Mouse (Mus musculus) hindbrain, postnatal 0 days (tissue): ENCODE data around the gene Mtf1. TPM values are rescaled to one million over a fixed set of nuclear protein-coding genes. Genes with fewer than 3 reads are reported as not detected.

Experiments
- ATAC-seq: fragments of 200-750 bp; cut with Nextera tagmentation; 2 replicates; pipeline ENCODE4 v1.8.0; 2017; ENCODE audit warnings: mild to moderate bottlenecking, moderate TSS enrichment, moderate library complexity
- DNase-seq: peaks from one replicate; pipeline ENCODE4 v3.0.0-alpha.2; 2015; ENCODE audit warnings: low spot score
- H3K27ac ChIP-seq: fragments of 300-500 bp; sonication (generic); 2 replicates; pipeline ENCODE4 v1.5.1; 2014; ENCODE audit warnings: mild to moderate bottlenecking
- H3K27me3 ChIP-seq: fragments of 300-500 bp; sonication (generic); 2 replicates; pipeline ENCODE4 v1.6.1; 2014; ENCODE audit warnings: low read length, mixed read lengths; ENCODE audit not compliant: insufficient read depth
- H3K36me3 ChIP-seq: fragments of 300-500 bp; sonication (generic); 2 replicates; pipeline ENCODE4 v1.6.1; 2014; ENCODE audit warnings: low read length, mixed read lengths; ENCODE audit not compliant: insufficient read depth
- H3K4me1 ChIP-seq: fragments of 300-500 bp; sonication (generic); 2 replicates; pipeline ENCODE4 v1.6.1; 2014; ENCODE audit warnings: antibody characterized with exemption, low read length, mixed read lengths; ENCODE audit not compliant: insufficient read depth
- H3K4me2 ChIP-seq: fragments of 300-500 bp; sonication (generic); 2 replicates; pipeline ENCODE4 v1.6.1; 2014; ENCODE audit warnings: low read depth, mild to moderate bottlenecking, low read length, moderate library complexity, mixed read lengths
- H3K4me3 ChIP-seq: fragments of 300-500 bp; sonication (generic); 2 replicates; pipeline ENCODE4 v1.5.1; 2014; ENCODE audit warnings: low read length
- H3K9ac ChIP-seq: fragments of 300-500 bp; sonication (generic); replicated peaks from 2 replicates; pipeline ENCODE4 v1.6.1; 2014; ENCODE audit warnings: mild to moderate bottlenecking, low read length, moderate library complexity, mixed read lengths
- H3K9me3 ChIP-seq: fragments of 300-500 bp; sonication (generic); 2 replicates; pipeline ENCODE4 v1.6.1; 2016; ENCODE audit warnings: low read length, mixed read lengths
- CTCF ChIP-seq: IDR thresholded peaks from 2 replicates; pipeline ENCODE4 v1.5.1; 2016; ENCODE audit warnings: antibody characterized with exemption, control low read depth, low read depth
- WGBS: fragments of 180-500 bp; shearing (Covaris S2); extraction: QIAGEN DNeasy Blood & Tissue Kit; methylation state at CpG from one replicate; pipeline ENCODE4 v1.1.7; 2014; 5-methylcytosine and 5-hydroxymethylcytosine counted together
- polyA plus RNA-seq: library from polyadenylated mRNA; unstranded; fragments of >200 nt; fragmentation: Nextera tagmentation; extraction: Ambion mirVana; gene quantifications from 2 replicates; pipeline ENCODE4 v1.2.1, GENCODE M21; 2015
- total RNA-seq: library from RNA; depleted of rRNA; stranded (reverse); fragments of >200 nt; gene quantifications from 2 replicates; pipeline ENCODE4 v1.2.3, GENCODE M21; 2014

Mtf1 gene
- total and polyA plus RNA-seq, 2 experiments from 2014 or later, result 7.7 to 24.7 TPM

GRCm38 (mm10) chr4:124850261-124850913 is 48.5 kb downstream of the Mtf1 start, which contains the start of gene Yrdc:
TSS of gene Yrdc (plus strand) at chr4:124850679.
- WGBS, result 2% methylated on average over 72 of the region's 90 CpGs
- Histone ChIP-seq H3K4me3 (peak within 1 kb of the TSS; percentile 93), H3K9ac (peak within 1 kb of the TSS; percentile 87), H3K4me2 (peak within 1 kb of the TSS; percentile 73), H3K9me3 (no peaks in the 10 kb centered on the region), H3K36me3 (peaks cover 12% of the 10 kb centered on the region), H3K4me1 (peaks cover 12% of the 10 kb centered on the region), H3K27me3 (no peaks in the 10 kb centered on the region), H3K27ac (peak within 1 kb of the TSS; percentile 98)
- DNase-seq, result peak; percentile 98
- peak; percentile 93 for ATAC-seq
- no peak; the same call in 1 of the 2 replicates for TF ChIP-seq CTCF

- peaks cover 12% of the 10 kb centered on the region for H3K4me1 ChIP-seq
- ATAC-seq, result peak; percentile 39
- no peak for TF ChIP-seq CTCF
- H3K9ac ChIP-seq, result peak within 1 kb of the TSS; percentile 87
- H3K36me3 ChIP-seq, result peaks cover 19% of the 10 kb centered on the region
- peak within 1 kb of the TSS; percentile 93 for H3K4me3 ChIP-seq
- H3K27me3 ChIP-seq, result no peaks in the 10 kb centered on the region
- DNase-seq, result peak; percentile 75
- WGBS, result 2% methylated on average over 68 of the region's 75 CpGs
- H3K4me2 ChIP-seq, result peak within 1 kb of the TSS; percentile 73
- no peaks in the 10 kb centered on the region for H3K9me3 ChIP-seq
- peak within 1 kb of the TSS; percentile 98 for H3K27ac ChIP-seq
These were observed 49.2 kb downstream of the Mtf1 start, which contains the start of gene 1110065P20Rik for GRCm38 (mm10) chr4:124850933-124851658. TSS of gene 1110065P20Rik (minus strand) at chr4:124851196.

DNA sequence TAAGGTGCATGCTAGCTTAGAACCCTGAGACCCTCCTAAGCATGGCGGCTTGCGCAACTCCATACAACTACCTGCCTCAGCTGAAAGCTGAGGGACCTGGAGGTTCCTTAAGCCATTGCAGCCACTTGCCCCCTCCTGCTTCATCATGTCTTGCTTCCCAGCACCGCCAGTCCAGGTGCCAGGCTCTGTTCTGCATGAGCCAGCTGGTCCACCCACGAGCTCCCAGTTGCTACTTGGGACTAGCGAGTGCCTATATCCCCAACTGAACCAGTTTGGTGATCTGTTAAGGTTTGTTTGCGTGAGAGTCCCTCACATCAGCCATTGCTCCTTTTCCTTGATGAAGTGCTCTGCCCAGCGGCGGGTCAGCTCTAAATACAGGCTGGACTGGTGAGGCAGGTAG is 54.4 kb downstream of the Mtf1 start:
- H3K4me3 ChIP-seq, result no peak overlapping the region
- DNase-seq (no peak), ATAC-seq (no peak)
- peaks cover 17% of the 10 kb centered on the region for H3K4me1 ChIP-seq
- no peak for TF ChIP-seq CTCF
- peaks cover 38% of the 10 kb centered on the region for H3K36me3 ChIP-seq
- WGBS, result 91% methylated on average over 8 of the region's 8 CpGs
- H3K9ac ChIP-seq, result no peak overlapping the region
- no peak overlapping the region for H3K4me2 ChIP-seq
- no peaks in the 10 kb centered on the region for H3K9me3 ChIP-seq
- no peaks in the 10 kb centered on the region for H3K27me3 ChIP-seq
- H3K27ac ChIP-seq, result no peak overlapping the region

DNA sequence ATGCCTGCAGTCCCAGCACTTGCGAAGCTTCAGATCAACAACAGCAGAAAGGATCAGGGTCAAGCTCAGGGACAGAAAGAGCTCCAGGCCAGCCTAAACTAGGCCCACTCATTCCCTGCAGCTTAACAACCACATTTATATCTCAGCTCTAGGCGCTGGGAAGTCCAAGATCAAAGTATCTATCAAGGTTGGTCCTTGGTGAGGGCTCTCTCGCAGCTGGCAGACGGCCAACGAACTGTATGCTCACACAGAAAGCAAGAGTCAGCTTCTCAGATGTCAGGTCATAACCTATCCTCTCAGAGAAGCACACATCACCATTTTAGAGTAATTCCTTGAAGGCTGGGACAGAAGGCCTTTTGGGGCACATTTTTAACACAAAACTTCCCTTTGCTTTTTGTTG is 56.5 kb downstream of the Mtf1 start:
- peaks cover 13% of the 10 kb centered on the region for H3K4me1 ChIP-seq
- H3K9ac ChIP-seq, result no peak overlapping the region
- H3K27ac ChIP-seq, result no peak overlapping the region
- no peak for ATAC-seq
- WGBS, result 76% methylated on average over 5 of the region's 5 CpGs
- H3K4me2 ChIP-seq, result no peak overlapping the region
- H3K9me3 ChIP-seq, result no peaks in the 10 kb centered on the region
- no peak for DNase-seq
- TF ChIP-seq CTCF, result no peak
- peaks cover 38% of the 10 kb centered on the region for H3K36me3 ChIP-seq
- no peak overlapping the region for H3K4me3 ChIP-seq
- no peaks in the 10 kb centered on the region for H3K27me3 ChIP-seq

- Histone ChIP-seq H3K27ac (no peak overlapping the region), H3K27me3 (no peaks in the 10 kb centered on the region), H3K4me2 (peak overlapping the region; percentile 82), H3K4me1 (peaks cover 13% of the 10 kb centered on the region), H3K36me3 (peaks cover 25% of the 10 kb centered on the region), H3K9ac (peak overlapping the region; percentile 67; the same call in 1 of the 2 replicates), H3K9me3 (no peaks in the 10 kb centered on the region), H3K4me3 (peak overlapping the region; percentile 55)
- DNase-seq (peak; percentile 61), ATAC-seq (no peak)
- WGBS, result 17% methylated on average over 7 of the region's 7 CpGs
- no peak for TF ChIP-seq CTCF
These were observed 58.5 kb downstream of the Mtf1 start for GRCm38 (mm10) chr4:124860446-124860845.

DNA sequence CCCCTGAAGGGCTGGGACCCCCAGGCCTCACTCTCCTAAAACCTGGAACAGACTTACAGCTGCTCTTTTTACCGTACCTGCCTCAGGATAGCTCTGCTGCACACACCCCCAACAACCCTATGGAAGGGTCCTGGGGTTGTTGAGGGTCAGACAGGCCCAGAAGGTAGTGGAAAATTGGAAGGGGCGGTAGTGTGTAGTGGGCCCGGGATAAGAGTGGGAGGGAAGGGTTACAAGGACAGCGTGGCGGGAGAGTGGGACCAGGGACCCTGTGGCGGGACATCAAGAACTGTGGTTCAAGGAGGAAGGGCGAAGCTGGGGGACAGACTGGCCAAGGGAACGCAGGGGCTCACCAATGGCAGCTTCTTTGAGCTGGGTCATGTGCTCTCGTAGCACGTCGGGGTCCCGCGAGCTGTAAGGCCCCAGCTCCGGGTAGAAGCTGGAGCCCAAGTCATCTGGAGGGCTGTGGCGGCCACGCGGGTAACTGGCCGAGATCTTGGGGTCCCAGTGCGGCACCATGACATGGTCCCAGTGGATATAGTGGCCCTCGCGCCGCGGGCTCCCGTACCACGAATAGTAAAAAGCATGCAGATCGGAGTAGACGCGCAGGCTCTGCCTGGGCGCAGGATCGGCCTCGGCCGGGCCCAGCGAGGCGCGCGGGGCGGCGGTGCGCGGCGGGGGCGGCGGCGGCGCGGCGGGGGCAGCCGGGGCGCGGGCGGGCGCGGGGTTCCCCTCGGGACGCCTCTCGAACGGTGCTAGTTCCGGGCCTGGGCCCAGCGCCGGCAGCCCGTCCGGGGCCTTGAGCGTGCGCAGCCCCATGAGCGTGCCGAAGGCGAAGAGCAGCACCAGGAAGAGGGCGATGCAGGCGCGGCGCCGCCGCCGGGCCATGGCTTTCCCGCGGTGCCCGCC is 59.6 kb downstream of the Mtf1 start, which contains the start of gene Maneal:
Maneal (minus strand) TSS at position 889 of the 906 bp plus-strand sequence.
- Histone ChIP-seq H3K9me3 (no peaks in the 10 kb centered on the region), H3K4me3 (peak within 1 kb of the TSS; percentile 55), H3K27ac (peak within 1 kb of the TSS; percentile 71), H3K27me3 (no peaks in the 10 kb centered on the region), H3K9ac (peak within 1 kb of the TSS; percentile 67), H3K36me3 (peaks cover 14% of the 10 kb centered on the region), H3K4me1 (peaks cover 13% of the 10 kb centered on the region), H3K4me2 (peak within 1 kb of the TSS; percentile 82)
- 2% methylated on average over 75 of the region's 77 CpGs for whole genome bisulfite sequencing
- peak; percentile 57 for ATAC-seq
- no peak for TF ChIP-seq CTCF
- DNase-seq, result peak; percentile 48
